Mouse (Mus musculus): ENCODE measurements around the gene Rgsl1.
"Not testable (repeated sequence)": the region's sequence is repeated elsewhere in the genome, so short reads cannot be mapped to it uniquely, and the experiment has no call there.

Gene Rgsl1

GRCm38 (mm10) chr1:153844042-153844441 is at the start of gene Rgsl1:
TSS of gene Rgsl1 (minus strand) at chr1:153844142.
- DNase-seq (ENCODE audit: low read depth in 1 of 2, low spot score in 2 of 2): no peak

GRCm38 (mm10) chr1:153891442-153891841 is 47.5 kb upstream of the Rgsl1 start, which contains the start of gene Teddm1a:
TSS of gene Teddm1a (plus strand) at chr1:153891742.
- no peak for DNase-seq (ENCODE audit: low read depth in 1 of 2, low spot score in 2 of 2)

- no peak for DNase-seq (ENCODE audit: low read depth in 1 of 2, low spot score in 2 of 2)
Observed at GRCm38 (mm10) chr1:153890121-153890520, 46.2 kb upstream of the Rgsl1 start.

- DNase-seq (ENCODE audit: low read depth in 1 of 2, low spot score in 2 of 2): no peak
Observed at GRCm38 (mm10) chr1:153886024-153886633, 42.2 kb upstream of the Rgsl1 start.

GRCm38 (mm10) chr1:153880391-153880790 is 36.4 kb upstream of the Rgsl1 start:
- DNase-seq (ENCODE audit: low read depth in 1 of 2, low spot score in 2 of 2): not testable (repeated sequence)

- DNase-seq (ENCODE audit: low read depth in 1 of 2, low spot score in 2 of 2): no peak
Observed at GRCm38 (mm10) chr1:153874045-153874444, 30.1 kb upstream of the Rgsl1 start, which contains the start of gene Teddm1b. TSS of gene Teddm1b (plus strand) at chr1:153874345.

GRCm38 (mm10) chr1:153855946-153856345 is 12.0 kb upstream of the Rgsl1 start:
- DNase-seq (ENCODE audit: low read depth in 1 of 2, low spot score in 2 of 2): no peak

GRCm38 (mm10) chr1:153852696-153853095 is 8.8 kb upstream of the Rgsl1 start:
- DNase-seq (ENCODE audit: low read depth in 1 of 2, low spot score in 2 of 2): not testable (repeated sequence)

GRCm38 (mm10) chr1:153846867-153847266 is 2.9 kb upstream of the Rgsl1 start:
- DNase-seq (ENCODE audit: low read depth in 1 of 2, low spot score in 2 of 2): no peak

GRCm38 (mm10) chr1:153846420-153846819 is 2.5 kb upstream of the Rgsl1 start:
- DNase-seq (ENCODE audit: low read depth in 1 of 2, low spot score in 2 of 2): no peak

- DNase-seq (ENCODE audit: low read depth in 1 of 2, low spot score in 2 of 2): no peak
Observed at GRCm38 (mm10) chr1:153842121-153842740, 1.7 kb downstream of the Rgsl1 start.

GRCm38 (mm10) chr1:153836036-153836435 is 7.9 kb downstream of the Rgsl1 start:
- no peak for DNase-seq (ENCODE audit: low read depth in 1 of 2, low spot score in 2 of 2)

- no peak for DNase-seq (ENCODE audit: low read depth in 1 of 2, low spot score in 2 of 2)
Observed at GRCm38 (mm10) chr1:153830746-153831145, 13.2 kb downstream of the Rgsl1 start.

GRCm38 (mm10) chr1:153820216-153820615 is 23.7 kb downstream of the Rgsl1 start:
- DNase-seq (ENCODE audit: low read depth in 1 of 2, low spot score in 2 of 2): no peak

- DNase-seq (ENCODE audit: low read depth in 1 of 2, low spot score in 2 of 2): no peak
Observed at GRCm38 (mm10) chr1:153814278-153814677, 29.7 kb downstream of the Rgsl1 start.

GRCm38 (mm10) chr1:153807390-153807993 is 36.5 kb downstream of the Rgsl1 start:
- DNase-seq (ENCODE audit: low read depth in 1 of 2, low spot score in 2 of 2): peak; percentile 9 to 42

- peak; percentile 34 to 46 for DNase-seq (ENCODE audit: low read depth in 1 of 2, low spot score in 2 of 2)
Observed at GRCm38 (mm10) chr1:153803530-153803929, 40.4 kb downstream of the Rgsl1 start.

GRCm38 (mm10) chr1:153802691-153803090 is 41.3 kb downstream of the Rgsl1 start:
- no peak for DNase-seq (ENCODE audit: low read depth in 1 of 2, low spot score in 2 of 2)

GRCm38 (mm10) chr1:153794241-153794640 is 49.7 kb downstream of the Rgsl1 start:
- DNase-seq (ENCODE audit: low read depth in 1 of 2, low spot score in 2 of 2): no peak

- DNase-seq (ENCODE audit: low read depth in 1 of 2, low spot score in 2 of 2): no peak
Observed at GRCm38 (mm10) chr1:153790708-153791107, 53.2 kb downstream of the Rgsl1 start.

- no peak for DNase-seq (ENCODE audit: low read depth in 1 of 2, low spot score in 2 of 2)
Observed at GRCm38 (mm10) chr1:153785608-153786007, 58.3 kb downstream of the Rgsl1 start.

GRCm38 (mm10) chr1:153783339-153783738 is 60.6 kb downstream of the Rgsl1 start:
- DNase-seq (ENCODE audit: low read depth in 1 of 2, low spot score in 2 of 2): no peak

Data from monocyte, adult 2 months (primary cell).